Mouse (Mus musculus): ENCODE measurements around the gene Ikzf1. TPM values are rescaled to one million over a fixed set of nuclear protein-coding genes. Genes with fewer than 3 reads are reported as not detected.

Ikzf1 gene
- polyA plus RNA-seq, 1 experiment from 2014 or later: 1.1 TPM

- H3K4me3 ChIP-seq: no peak overlapping the region
- H3K27ac ChIP-seq (replicated peaks): no peak overlapping the region
- no peaks in the 10 kb centered on the region for H3K9me3 ChIP-seq
- WGBS: 87% methylated on average over 9 of the region's 9 CpGs
- H3K27me3 ChIP-seq (replicated peaks): 0 out of 2 replicates have a peak, but pooled peaks cover 4% of the 10 kb centered on the region
- H3K4me1 ChIP-seq: 0 out of 2 replicates have a peak, but pooled peaks cover 2% of the 10 kb centered on the region
- H3K9ac ChIP-seq: no peak overlapping the region
- H3K4me2 ChIP-seq: no peak overlapping the region
- H3K36me3 ChIP-seq: no peaks in the 10 kb centered on the region
- no peak for ATAC-seq (ENCODE audit: extremely low read depth, insufficient number of reproducible peaks, low FRiP score, low TSS enrichment)
Observed at GRCm38 (mm10) chr11:11708154-11708719, 23.4 kb downstream of the Ikzf1 start.

GRCm38 (mm10) chr11:11709311-11709710 is 24.5 kb downstream of the Ikzf1 start:
- Histone ChIP-seq H3K4me2 (no peak overlapping the region), H3K9ac (no peak overlapping the region), H3K36me3 (no peaks in the 10 kb centered on the region), H3K4me1 (0 out of 2 replicates have a peak, but pooled peaks cover 2% of the 10 kb centered on the region), H3K27ac (replicated peaks) (no peak overlapping the region), H3K27me3 (replicated peaks) (0 out of 2 replicates have a peak, but pooled peaks cover 4% of the 10 kb centered on the region), H3K9me3 (no peaks in the 10 kb centered on the region), H3K4me3 (no peak overlapping the region)
- no peak for ATAC-seq (ENCODE audit: extremely low read depth, insufficient number of reproducible peaks, low FRiP score, low TSS enrichment)
- WGBS: 79% methylated on average over 6 of the region's 6 CpGs

GRCm38 (mm10) chr11:11710718-11711117 is 25.9 kb downstream of the Ikzf1 start:
- Histone ChIP-seq H3K4me3 (no peak overlapping the region), H3K27me3 (replicated peaks) (0 out of 2 replicates have a peak, but pooled peaks cover 4% of the 10 kb centered on the region), H3K9ac (no peak overlapping the region), H3K27ac (replicated peaks) (no peak overlapping the region), H3K4me2 (no peak overlapping the region), H3K36me3 (no peaks in the 10 kb centered on the region), H3K4me1 (0 out of 2 replicates have a peak, but pooled peaks cover 2% of the 10 kb centered on the region), H3K9me3 (no peaks in the 10 kb centered on the region)
- ATAC-seq (ENCODE audit: extremely low read depth, insufficient number of reproducible peaks, low FRiP score, low TSS enrichment): no peak

- 0 out of 2 replicates have a peak, but pooled peaks cover 4% of the 10 kb centered on the region for H3K27me3 ChIP-seq (replicated peaks)
- H3K4me2 ChIP-seq: no peak overlapping the region
- no peak for ATAC-seq (ENCODE audit: extremely low read depth, insufficient number of reproducible peaks, low FRiP score, low TSS enrichment)
- H3K4me3 ChIP-seq: no peak overlapping the region
- H3K36me3 ChIP-seq: no peaks in the 10 kb centered on the region
- 0 out of 2 replicates have a peak, but pooled peaks cover 2% of the 10 kb centered on the region for H3K4me1 ChIP-seq
- H3K9me3 ChIP-seq: no peaks in the 10 kb centered on the region
- no peak overlapping the region for H3K9ac ChIP-seq
- H3K27ac ChIP-seq (replicated peaks): no peak overlapping the region
- WGBS: 29% methylated on average over 7 of the region's 7 CpGs
Observed at GRCm38 (mm10) chr11:11711748-11712147, 26.9 kb downstream of the Ikzf1 start.

- WGBS: 64% methylated on average over 2 of the region's 2 CpGs
- no peaks in the 10 kb centered on the region for H3K9me3 ChIP-seq
- 0 out of 2 replicates have a peak, but pooled peaks cover 2% of the 10 kb centered on the region for H3K4me1 ChIP-seq
- H3K9ac ChIP-seq: no peak overlapping the region
- no peaks in the 10 kb centered on the region for H3K36me3 ChIP-seq
- H3K27ac ChIP-seq (replicated peaks): no peak overlapping the region
- no peak overlapping the region for H3K4me2 ChIP-seq
- ATAC-seq (ENCODE audit: extremely low read depth, insufficient number of reproducible peaks, low FRiP score, low TSS enrichment): no peak
- H3K27me3 ChIP-seq (replicated peaks): no peaks in the 10 kb centered on the region
- no peak overlapping the region for H3K4me3 ChIP-seq
Observed at GRCm38 (mm10) chr11:11714676-11715075, 29.9 kb downstream of the Ikzf1 start.

GRCm38 (mm10) chr11:11715963-11716691 is 31.3 kb downstream of the Ikzf1 start:
- H3K9me3 ChIP-seq: no peaks in the 10 kb centered on the region
- H3K27ac ChIP-seq (replicated peaks): no peak overlapping the region
- H3K36me3 ChIP-seq: no peaks in the 10 kb centered on the region
- no peaks in the 10 kb centered on the region for H3K27me3 ChIP-seq (replicated peaks)
- H3K4me3 ChIP-seq: no peak overlapping the region
- H3K4me1 ChIP-seq: 0 out of 2 replicates have a peak, but pooled peaks cover 2% of the 10 kb centered on the region
- WGBS: 71% methylated on average over 7 of the region's 7 CpGs
- no peak for ATAC-seq (ENCODE audit: extremely low read depth, insufficient number of reproducible peaks, low FRiP score, low TSS enrichment)
- no peak overlapping the region for H3K9ac ChIP-seq
- H3K4me2 ChIP-seq: no peak overlapping the region

- Histone ChIP-seq H3K4me1 (0 out of 2 replicates have a peak, but pooled peaks cover 1% of the 10 kb centered on the region), H3K9ac (no peak overlapping the region), H3K27ac (replicated peaks) (no peak overlapping the region), H3K4me2 (no peak overlapping the region), H3K27me3 (replicated peaks) (no peaks in the 10 kb centered on the region), H3K9me3 (no peaks in the 10 kb centered on the region), H3K36me3 (no peaks in the 10 kb centered on the region), H3K4me3 (no peak overlapping the region)
- ATAC-seq (ENCODE audit: extremely low read depth, insufficient number of reproducible peaks, low FRiP score, low TSS enrichment): no peak
- WGBS: 56% methylated on average over 2 of the region's 2 CpGs
Observed at GRCm38 (mm10) chr11:11716692-11717037, 31.9 kb downstream of the Ikzf1 start.

GRCm38 (mm10) chr11:11717606-11718167 is 32.9 kb downstream of the Ikzf1 start:
- 77% methylated on average over 4 of the region's 4 CpGs for WGBS
- Histone ChIP-seq H3K4me2 (no peak overlapping the region), H3K27me3 (replicated peaks) (no peaks in the 10 kb centered on the region), H3K4me3 (no peak overlapping the region), H3K36me3 (no peaks in the 10 kb centered on the region), H3K27ac (replicated peaks) (no peak overlapping the region), H3K4me1 (no peaks in the 10 kb centered on the region), H3K9me3 (no peaks in the 10 kb centered on the region), H3K9ac (no peak overlapping the region)
- no peak for ATAC-seq (ENCODE audit: extremely low read depth, insufficient number of reproducible peaks, low FRiP score, low TSS enrichment)

GRCm38 (mm10) chr11:11719748-11720147 is 34.9 kb downstream of the Ikzf1 start:
- no peaks in the 10 kb centered on the region for H3K36me3 ChIP-seq
- H3K4me2 ChIP-seq: no peak overlapping the region
- H3K4me1 ChIP-seq: no peaks in the 10 kb centered on the region
- H3K9ac ChIP-seq: no peak overlapping the region
- 68% methylated on average over 5 of the region's 5 CpGs for WGBS
- no peaks in the 10 kb centered on the region for H3K27me3 ChIP-seq (replicated peaks)
- no peaks in the 10 kb centered on the region for H3K9me3 ChIP-seq
- no peak overlapping the region for H3K27ac ChIP-seq (replicated peaks)
- no peak overlapping the region for H3K4me3 ChIP-seq
- ATAC-seq (ENCODE audit: extremely low read depth, insufficient number of reproducible peaks, low FRiP score, low TSS enrichment): no peak

- Histone ChIP-seq H3K4me2 (no peak overlapping the region), H3K36me3 (no peaks in the 10 kb centered on the region), H3K4me3 (no peak overlapping the region), H3K9me3 (no peaks in the 10 kb centered on the region), H3K9ac (no peak overlapping the region), H3K27ac (replicated peaks) (no peak overlapping the region), H3K4me1 (no peaks in the 10 kb centered on the region), H3K27me3 (replicated peaks) (no peaks in the 10 kb centered on the region)
- no peak for ATAC-seq (ENCODE audit: extremely low read depth, insufficient number of reproducible peaks, low FRiP score, low TSS enrichment)
- WGBS: 78% methylated on average over 11 of the region's 11 CpGs
Observed at GRCm38 (mm10) chr11:11725252-11725875, 40.6 kb downstream of the Ikzf1 start.

GRCm38 (mm10) chr11:11725876-11726525 is 41.2 kb downstream of the Ikzf1 start:
- Histone ChIP-seq H3K9me3 (no peaks in the 10 kb centered on the region), H3K27me3 (replicated peaks) (no peaks in the 10 kb centered on the region), H3K4me1 (no peaks in the 10 kb centered on the region), H3K9ac (no peak overlapping the region), H3K36me3 (no peaks in the 10 kb centered on the region), H3K4me2 (no peak overlapping the region), H3K4me3 (no peak overlapping the region), H3K27ac (replicated peaks) (no peak overlapping the region)
- 85% methylated on average over 5 of the region's 5 CpGs for WGBS
- no peak for ATAC-seq (ENCODE audit: extremely low read depth, insufficient number of reproducible peaks, low FRiP score, low TSS enrichment)
